Mouse (Mus musculus): ENCODE data around the gene Tcf23.
A peak's percentile ranks its signal among the peaks of the same experiment; 100 is the strongest.

Gene Tcf23

GRCm38 (mm10) chr5:30968416-30968815, at the start of gene Tcf23:
Gene Tcf23, plus strand, starts transcription at chr5:30968662.
- DNase-seq, result no peak

- DNase-seq, result no peak
Observed at GRCm38 (mm10) chr5:30918691-30919090, 49.8 kb upstream of the Tcf23 start.

DNA sequence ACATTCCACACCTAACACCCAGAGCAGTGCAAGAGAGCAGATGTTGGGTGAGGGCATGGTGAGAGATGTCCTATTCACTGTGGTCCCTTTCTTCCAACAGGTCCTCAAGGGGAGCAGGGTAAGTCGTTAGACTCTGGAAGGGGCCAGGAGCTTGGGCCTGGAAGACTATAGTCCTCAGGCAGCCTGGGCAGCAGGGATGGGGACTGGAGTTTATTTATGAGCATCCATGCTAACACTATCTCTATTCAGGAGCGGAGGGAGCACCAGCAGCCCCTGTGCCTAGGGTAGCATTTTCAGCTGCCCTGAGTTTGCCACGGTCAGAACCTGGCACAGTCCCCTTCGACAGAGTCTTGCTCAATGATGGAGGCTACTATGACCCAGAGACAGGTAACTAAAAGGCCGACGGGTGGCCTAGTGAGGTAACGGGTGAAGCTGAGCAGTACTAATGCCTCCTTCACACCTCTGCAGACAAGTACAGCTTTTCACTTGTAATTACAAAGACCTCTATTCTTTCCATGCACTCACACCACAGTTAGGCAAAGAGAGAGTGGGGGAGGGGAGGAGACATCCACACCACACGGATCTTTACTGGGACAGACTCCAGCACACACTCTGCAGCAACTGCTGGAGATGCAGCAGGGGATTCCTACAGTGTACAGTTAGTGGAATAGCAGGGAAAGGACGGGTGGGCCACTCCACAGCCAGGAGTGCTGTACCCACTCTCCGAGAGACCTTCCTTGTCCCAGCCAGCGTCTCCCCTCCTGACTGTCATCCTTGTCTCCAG, 48.4 kb upstream of the Tcf23 start:
- no peak for DNase-seq

DNA sequence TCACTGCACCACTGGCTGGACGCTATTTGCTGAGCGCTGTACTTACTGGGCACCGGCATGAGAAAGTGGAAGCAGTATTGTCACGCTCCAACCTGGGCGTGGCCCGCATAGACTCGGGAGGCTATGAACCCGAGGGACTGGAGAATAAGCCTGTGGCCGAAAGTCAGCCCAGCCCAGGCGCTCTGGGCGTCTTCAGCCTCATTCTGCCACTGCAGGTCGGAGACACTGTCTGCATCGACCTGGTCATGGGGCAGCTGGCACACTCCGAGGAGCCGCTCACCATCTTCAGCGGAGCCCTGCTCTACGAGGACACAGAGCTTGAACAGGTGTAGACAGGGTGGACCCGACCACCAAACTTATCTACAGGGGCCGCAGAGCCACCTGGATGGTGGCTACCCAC, 47.8 kb upstream of the Tcf23 start:
- DNase-seq, result no peak

DNA sequence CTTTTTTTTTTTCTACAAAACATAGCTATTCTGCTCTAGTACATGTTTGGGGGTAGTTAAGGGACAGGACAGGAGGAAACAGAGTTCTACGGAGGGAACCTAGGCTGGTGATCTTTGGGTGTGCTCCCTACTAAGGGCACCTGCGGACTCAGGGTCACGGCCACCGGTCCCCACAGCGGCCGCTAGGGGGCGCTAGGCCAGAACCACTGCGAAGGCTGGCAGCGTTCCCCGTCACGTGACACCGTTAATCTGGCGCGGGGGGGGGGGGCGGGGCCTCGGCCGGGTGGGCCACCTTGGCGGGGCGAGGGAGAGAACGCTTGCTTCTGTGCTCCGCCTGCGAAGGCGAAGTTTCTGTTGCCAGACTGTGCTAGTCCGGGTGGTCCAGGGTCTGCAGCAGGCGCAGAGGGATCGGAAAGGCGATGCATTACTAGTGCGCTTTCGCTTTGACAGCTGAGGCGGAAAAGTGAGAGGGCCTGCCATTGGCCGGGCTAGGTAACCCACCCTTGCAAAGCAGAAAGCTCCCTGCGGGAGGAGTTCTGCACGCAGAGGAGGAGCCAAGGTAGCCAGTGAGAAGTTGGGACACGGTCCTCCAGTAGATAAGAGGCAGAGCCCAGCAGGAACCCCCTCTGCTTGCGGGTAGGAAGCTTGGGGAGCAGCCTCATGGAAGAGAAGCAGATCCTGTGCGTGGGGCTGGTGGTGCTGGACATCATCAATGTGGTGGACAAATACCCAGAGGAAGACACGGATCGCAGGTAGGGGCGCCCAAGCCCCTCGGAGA, 47.0 kb upstream of the Tcf23 start, which contains the start of gene Khk:
Gene Khk, plus strand, starts transcription at position 176 of the 778 bp plus-strand sequence.
- DNase-seq, result peak; percentile 95

GRCm38 (mm10) chr5:30922581-30923041, 45.9 kb upstream of the Tcf23 start:
- DNase-seq, result no peak

DNA sequence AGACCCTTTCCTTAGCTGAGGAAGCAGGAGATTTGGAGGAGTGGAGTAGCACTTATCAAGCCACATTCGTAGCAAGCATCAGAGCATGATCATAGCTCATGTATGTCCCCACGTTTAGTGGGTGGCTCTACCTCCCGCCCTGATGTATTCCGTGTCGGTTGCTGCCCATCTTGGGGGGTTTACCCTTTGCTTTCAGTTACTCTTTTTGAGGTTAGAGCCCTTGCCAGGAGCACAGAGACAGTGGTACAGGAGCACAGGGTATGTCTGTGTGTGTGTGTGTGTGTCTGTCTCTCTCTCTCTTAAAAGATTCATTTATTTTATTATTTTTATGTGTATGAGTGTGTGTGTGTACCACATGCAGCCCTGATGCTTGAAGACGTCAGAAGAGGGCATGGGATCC, 45.3 kb upstream of the Tcf23 start:
- no peak for DNase-seq

DNA sequence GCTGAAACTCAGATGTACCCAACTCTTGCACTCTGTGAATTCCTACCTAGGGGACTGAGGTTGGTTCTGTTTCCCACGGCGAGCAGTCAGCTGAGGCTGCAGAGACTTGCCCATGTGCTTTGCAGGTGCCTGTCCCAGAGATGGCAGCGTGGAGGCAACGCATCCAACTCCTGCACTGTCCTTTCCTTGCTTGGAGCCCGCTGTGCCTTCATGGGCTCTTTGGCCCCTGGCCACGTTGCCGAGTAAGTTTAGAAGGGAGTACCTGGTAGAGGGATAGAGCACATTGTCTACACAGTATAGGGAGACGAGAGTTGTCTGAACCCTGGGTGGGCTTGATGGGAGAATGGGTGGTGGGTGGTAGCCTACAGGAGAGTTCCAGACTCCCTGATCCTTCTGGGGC, 43.8 kb upstream of the Tcf23 start:
- DNase-seq, result no peak

GRCm38 (mm10) chr5:30925217-30925616, 43.2 kb upstream of the Tcf23 start:
- DNase-seq, result no peak

- no peak for DNase-seq
Observed at GRCm38 (mm10) chr5:30926073-30926472, 42.4 kb upstream of the Tcf23 start.

DNA sequence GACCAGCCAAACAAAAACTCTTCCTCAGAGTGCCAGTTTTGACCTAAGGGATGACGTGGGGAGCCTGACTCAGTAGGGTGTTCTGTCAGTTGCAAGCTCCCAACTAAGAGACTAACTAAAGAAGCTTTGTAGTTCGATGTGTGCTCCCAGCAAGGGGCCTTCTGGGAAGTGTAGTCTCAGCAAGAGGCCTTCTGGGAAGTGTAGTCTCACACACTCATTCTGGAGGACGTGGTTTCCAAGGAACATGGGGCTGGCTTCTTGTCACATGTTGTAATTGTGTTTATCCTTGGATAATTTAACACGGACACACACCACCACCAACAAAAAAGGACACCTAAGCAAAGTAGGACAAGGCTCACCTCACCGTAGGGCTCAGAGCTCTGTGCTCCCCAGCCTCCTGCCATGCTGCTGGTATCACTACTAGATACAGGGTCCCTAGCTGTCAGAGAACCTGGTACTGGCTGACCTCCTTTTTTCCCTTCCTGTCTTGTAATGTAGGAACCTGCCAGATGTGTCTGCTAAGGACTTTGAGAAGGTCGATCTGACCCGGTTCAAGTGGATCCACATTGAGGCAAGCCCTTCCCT, 40.4 kb upstream of the Tcf23 start:
- DNase-seq, result no peak

- peak; percentile 83 for DNase-seq
Observed at GRCm38 (mm10) chr5:30930121-30930520, 38.3 kb upstream of the Tcf23 start.

DNA sequence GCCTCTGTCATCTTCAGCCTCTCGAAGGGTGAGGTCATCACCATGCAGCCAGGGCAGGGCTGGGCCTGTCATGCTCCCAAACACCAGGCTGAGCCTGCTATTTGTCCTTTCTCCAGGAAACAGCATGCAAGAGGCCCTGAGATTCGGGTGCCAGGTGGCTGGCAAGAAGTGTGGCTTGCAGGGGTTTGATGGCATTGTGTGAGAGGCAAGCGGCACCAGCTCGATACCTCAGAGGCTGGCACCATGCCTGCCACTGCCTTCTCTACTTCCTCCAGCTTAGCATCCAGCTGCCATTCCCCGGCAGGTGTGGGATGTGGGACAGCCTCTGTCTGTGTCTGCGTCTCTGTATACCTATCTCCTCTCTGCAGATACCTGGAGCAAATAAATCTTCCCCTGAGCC, 37.6 kb upstream of the Tcf23 start:
- DNase-seq, result peak; percentile 17

DNA sequence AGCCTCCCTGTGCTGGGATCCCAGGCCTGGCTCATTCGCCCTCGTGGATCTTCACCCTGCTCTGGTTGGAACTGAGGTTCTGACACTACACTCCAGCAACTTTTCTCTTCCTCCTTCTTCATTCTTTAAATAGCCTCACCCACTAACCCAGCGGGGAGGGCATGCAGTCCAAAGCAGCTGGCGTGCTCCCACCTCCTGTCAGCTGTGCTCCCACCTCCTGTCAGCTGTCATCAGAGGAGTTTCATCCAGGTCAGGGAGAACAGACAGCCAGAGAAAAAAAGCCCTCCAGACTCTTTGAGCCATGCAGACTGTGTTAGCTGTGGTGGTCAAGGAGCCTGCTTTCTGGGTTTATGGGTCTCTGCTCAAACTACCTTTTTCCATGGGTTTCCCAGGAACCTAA, 37.1 kb upstream of the Tcf23 start:
- DNase-seq, result no peak

DNA sequence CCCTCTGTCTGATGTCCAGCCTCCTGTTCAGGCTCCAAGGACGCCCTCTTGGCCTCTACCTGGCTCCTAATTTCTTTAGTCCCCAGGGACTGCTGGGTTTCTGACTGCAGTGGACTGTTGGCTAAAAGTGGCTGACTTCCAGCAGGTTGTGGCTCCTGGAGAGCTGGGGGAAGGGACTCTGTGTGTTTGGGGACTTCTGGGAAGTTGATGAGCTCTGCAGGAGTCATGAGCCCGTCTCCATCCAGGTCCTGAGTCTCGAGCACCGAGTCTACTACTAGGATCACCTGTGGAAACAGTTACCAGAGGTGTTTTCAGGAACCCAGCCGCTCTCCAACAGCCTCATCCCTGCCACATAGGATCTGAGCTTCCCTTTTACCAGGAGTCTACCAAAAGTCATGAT, 34.8 kb upstream of the Tcf23 start:
- DNase-seq, result no peak

- DNase-seq, result no peak
Observed at GRCm38 (mm10) chr5:30934725-30935461, 33.6 kb upstream of the Tcf23 start.

- no peak for DNase-seq
Observed at GRCm38 (mm10) chr5:30943004-30943403, 25.5 kb upstream of the Tcf23 start.

DNA sequence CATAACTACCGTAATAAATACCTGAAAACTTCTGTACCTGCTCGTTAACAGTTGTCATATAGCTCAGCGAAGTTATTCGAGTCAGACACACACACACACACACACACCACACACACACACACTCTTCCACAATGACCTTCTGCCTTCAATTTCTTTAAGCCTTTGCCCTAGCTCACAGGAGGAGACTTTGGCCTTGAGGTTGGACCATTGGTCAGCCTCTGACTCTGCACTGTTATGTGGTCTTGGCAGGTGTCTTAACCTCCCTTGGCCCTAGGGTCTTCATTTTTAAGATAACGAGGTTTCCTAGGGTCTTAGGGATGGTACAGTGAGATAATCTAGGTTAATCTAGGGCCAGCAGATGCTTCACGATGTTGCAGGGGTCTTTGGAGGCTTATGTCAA, 24.1 kb upstream of the Tcf23 start:
- DNase-seq, result no peak

GRCm38 (mm10) chr5:30944956-30945781, 23.3 kb upstream of the Tcf23 start, which contains the start of gene Cgref1:
Gene Cgref1, minus strand, starts transcription at chr5:30945591.
- DNase-seq, result peak; percentile 73

DNA sequence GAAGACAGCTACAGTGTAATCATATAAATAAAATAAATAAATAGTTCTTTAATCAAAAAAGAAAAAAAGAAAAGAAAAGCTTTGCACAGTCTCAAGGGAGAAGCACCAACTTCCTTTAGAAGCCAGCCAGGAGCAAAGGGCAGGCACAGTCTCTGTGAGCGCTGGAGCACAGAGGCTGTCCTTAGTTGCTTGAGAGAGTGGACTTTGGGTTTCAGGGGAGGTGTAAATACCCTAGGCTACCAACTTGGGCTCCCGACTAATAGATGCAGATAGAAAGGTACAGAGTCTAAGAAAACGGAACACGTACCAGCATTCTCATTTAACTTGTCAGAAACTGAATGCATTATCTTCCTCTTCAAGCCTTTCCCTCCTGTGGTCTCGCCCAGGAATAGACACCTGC, 19.8 kb upstream of the Tcf23 start:
- no peak for DNase-seq

- DNase-seq, result peak; percentile 77
Observed at GRCm38 (mm10) chr5:30949654-30950326, 18.7 kb upstream of the Tcf23 start.
